Mouse (Mus musculus) monocyte, adult 5-6 weeks (primary cell): ENCODE data around the gene Dzip1l. TPM values are rescaled to one million over a fixed set of nuclear protein-coding genes. Genes with fewer than 3 reads are reported as not detected.

Experiments used
- ATAC-seq: fragments of 153-309, 156-312 bp; replicated peaks from 2 replicates; pipeline ENCODE4 v1.8.0; 2017; ENCODE audit warnings: mild to moderate bottlenecking; ENCODE audit not compliant: low TSS enrichment, insufficient number of reproducible peaks, severe bottlenecking, poor library complexity, low FRiP score
- total RNA-seq: library from RNA; stranded (forward); fragments of 200-1000, 200-491, 200-594 nt; gene quantifications from 3 replicates; pipeline ENCODE4 v1.2.3, GENCODE M21; 2017

Dzip1l gene
- total RNA-seq, 1 experiment from 2014 or later = not detected

DNA sequence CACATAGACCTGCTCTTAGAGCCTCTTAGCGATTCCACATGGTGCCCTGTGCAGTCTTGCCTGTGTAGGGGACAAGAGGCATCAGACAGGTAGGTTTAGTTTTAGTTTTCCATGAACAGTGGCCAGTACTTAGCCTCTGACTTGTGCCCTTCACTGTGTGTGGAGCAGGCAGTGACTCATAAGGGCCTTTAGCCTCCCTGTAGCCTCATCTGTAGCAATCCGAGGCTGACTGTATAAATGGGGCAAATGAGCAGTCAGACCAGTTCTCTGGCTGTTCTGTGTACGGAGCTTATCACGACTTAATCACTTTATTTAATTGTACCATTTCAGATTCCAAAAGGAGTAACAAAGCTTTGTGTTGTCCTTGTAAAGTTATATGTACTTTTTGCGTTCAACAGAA lies 10.7 kb downstream of the Dzip1l start:
- no peak for ATAC-seq

DNA sequence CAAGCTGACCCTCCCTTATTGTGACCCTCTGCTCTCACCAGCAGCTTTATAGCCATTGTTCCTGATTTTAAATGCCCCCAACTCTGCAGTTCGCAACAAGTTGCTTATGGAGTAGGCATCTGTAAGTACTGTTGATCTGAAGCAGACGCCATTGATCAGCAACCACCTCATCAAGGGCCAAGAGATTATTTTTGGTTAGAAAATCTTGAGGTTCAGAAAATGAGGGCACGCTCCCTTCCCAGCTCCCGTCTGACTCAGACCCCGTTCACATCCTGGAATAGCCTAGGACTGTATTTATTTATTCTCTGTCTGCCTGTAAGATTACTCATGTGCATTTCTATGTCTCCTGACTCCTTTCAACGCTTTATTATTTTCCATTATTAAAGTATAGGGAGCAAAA lies 16.1 kb downstream of the Dzip1l start:
- no peak for ATAC-seq

DNA sequence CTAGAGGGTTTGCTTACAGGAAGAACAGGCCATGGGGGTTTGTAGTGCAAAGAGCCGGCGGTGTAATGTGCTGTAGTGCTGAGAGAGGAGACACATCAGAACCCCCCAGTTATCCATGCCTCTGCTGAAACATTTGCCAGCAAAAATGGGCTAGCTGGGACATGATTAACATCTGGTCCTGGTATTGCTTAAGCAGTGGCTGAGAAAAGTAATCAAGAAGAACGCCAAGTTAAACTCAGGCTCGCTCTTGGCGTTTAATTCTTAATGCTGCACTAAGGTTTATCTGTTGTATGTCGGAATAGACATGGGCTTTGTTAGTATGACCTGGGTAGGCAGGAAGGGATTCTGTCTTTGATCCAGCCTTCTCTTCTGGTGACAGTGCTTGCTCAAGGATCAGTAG lies 16.8 kb downstream of the Dzip1l start:
- no peak for ATAC-seq

DNA sequence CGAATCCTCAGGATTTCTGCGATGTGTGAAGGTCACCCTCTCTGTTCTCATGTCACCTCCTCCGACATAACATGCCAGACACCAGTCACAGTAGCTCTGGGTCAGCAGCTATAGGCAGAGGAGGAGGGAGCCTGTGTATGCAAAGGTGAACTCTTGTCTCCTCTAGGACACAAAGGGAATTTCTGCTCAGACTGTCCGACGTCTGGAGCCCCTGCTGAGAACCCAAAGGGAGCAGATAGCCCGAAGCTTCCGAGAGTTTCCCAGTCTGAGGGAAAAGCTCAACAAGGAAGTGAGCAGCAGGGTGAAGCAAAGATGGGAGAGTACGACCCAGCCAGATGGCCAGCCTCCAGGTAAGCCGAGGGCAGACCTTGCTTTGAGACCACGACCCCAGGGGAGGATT lies 31.5 kb downstream of the Dzip1l start:
- ATAC-seq = no peak

DNA sequence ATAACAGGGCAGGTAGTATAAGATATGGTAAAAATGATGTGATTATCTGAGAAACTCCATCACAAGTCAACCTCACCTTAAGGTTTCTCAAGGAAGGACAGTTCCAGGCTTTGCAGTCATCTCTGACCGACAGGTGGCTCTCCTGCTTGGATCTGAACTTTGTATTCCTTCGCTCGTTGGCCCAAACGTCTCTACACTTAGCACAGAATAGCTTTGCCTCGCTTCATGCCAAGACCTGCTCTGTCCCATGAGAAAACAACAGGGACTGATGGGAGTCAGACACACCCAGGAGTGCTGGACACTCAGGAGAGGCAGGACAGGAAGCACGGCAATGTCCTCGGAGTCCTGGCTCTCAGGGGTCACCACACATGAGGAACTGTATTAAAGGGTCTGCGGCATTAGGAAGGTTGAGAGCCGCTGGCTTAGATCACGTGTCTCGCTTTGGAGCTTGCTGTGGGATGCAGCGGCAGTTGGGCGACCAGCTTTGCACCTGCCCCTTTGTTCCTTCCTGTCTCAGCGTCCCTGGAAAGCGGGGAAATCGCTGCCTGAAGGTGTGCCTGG lies 32.4 kb downstream of the Dzip1l start:
- no peak for ATAC-seq

DNA sequence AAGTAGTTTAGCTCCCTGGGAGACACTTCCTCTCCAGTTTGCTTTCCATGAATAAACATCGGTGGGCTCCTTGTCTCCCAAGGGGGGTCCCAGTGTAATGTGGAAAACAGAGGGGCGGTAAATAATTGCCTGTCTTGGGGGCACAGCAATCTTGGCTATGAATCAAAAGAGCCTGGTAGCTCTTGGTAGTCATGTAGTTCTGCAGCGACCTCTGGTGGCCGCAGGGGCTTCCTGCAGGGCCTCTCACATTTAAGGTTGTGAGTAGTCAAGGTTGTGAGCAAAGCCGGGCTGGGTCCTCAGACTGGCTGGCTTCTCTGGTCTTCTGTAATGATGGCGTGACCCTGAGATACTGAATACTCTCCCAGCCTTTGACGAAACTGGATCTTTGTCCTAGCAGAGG lies 33.1 kb downstream of the Dzip1l start:
- no peak; the same call in 1 of the 2 replicates for ATAC-seq

DNA sequence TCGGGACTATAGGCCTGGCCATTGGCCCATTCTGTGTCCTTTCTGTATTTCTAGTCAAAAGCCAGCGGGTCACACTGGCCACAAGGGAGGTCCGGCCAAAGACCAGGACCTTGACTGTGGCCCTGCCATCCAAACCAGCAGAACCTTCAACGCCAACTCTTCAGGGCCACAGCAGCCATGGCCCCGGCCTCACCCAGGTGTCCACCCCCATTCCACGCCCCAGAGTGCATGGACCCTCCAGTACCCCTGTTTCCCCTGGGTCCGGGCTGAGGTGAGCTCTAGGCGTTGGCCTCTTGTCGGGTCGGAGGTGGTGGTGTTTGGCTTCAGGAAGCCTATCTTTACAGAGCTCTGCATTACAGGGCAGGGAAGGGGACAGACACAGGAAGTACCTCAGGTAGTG lies 33.6 kb downstream of the Dzip1l start:
- ATAC-seq = no peak

DNA sequence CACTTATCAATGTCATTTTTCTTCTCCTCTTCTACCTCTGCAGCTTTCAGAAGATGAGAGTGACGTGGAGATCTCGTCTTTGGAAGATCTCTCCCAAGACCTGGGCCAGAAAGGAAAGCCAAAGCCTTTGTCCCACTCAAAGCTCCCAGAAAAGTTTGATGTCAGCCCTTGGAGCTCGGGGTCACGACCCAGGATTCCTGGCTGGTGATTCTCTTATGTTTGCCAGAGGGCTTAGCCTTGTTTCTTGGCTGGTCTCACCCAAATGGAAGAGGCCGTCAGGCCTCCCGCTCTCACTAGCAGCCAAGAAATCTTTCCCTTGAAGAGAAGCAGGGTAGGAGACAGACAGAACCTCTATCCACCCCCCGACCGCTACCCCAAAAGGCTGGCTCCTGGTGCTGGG lies 38.3 kb downstream of the Dzip1l start:
- ATAC-seq = no peak

DNA sequence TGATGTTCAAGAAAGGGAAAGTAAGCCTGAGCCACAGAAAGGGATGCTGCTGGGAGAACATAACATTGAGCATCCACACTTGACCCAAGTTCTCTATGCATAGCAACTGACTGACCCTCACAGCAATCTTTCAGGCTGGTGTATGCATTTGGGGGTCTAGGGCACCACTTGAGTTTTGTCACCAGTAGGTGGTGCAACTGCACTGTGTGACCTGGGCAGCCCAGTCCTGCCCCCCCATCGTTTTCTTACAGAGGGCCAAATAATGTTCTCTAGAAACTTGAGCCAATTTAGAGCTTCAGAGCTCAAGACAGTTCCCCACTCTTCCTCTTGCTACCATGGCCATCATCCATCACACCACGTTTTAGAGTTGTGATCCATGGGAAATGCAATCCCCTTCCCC lies 42.3 kb downstream of the Dzip1l start:
- ATAC-seq = no peak

DNA sequence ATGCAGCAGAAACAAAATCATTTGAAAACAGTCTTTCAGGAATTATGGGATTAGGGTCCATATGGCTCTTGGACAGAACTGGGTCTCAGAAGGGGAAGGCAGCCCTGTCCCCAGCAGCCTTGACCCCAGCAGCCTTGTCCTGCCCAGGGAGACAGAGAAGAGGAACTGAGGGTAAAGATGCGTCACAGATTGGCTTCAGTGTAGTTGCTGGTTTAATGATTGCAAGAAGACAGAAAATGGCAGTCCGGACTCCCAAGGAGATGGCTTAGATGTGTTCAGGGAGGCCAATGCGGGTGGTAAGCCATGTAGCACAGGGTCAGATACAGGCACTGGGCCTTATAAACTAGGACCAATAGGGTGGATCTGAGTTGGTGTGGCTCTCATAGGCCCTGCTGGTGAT lies 46.4 kb downstream of the Dzip1l start:
- no peak for ATAC-seq

DNA sequence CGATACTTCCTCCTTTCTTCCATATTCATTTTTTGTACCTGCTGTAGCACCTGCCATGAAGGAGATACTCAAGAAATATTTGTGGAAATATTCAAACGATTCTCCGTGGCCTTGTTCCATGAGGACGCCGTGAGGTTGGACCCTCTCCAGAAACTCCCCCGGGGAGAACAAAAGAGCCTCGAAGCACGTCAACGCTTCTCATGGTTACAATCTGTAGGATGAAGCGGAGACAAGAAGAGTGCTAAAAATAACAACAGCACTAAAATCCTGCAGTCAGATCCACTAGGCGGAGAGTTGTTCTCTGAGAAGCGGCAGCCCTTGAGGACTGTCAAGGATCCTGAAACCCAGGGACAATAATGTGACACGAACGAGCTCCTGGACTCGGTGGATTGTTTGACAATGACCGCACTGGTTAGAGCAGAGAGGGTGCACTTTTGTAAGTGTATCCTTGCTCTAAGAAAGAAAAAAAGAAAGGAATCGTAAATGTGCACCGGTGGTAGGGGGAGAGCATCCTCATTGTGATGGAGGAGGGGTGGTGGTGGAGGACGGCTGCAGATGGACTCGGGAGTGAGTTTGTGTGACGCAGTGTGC lies 52.8 kb downstream of the Dzip1l start:
- ATAC-seq = no peak

DNA sequence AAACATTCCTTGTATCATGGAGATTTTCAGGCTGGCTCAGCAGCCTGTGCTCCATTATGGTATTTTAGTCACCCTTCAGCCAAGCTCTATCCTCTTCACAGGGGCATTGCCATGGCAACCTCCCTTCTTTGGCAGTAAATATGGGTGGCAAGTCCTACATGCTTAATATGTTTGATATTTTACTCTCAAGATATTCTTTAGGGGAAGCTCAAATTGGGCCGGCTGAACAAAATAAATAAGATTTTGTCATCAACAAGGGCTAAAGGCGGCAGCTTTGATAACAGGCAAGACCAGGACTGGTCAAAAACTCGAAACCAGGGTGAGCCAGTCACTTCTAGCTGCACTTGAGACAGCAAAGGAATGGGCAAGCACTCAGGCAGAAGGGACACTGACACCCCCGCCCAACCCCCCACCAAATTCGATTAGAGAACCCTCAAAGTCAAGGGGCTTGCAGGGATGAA lies 55.8 kb downstream of the Dzip1l start:
- ATAC-seq = no peak

DNA sequence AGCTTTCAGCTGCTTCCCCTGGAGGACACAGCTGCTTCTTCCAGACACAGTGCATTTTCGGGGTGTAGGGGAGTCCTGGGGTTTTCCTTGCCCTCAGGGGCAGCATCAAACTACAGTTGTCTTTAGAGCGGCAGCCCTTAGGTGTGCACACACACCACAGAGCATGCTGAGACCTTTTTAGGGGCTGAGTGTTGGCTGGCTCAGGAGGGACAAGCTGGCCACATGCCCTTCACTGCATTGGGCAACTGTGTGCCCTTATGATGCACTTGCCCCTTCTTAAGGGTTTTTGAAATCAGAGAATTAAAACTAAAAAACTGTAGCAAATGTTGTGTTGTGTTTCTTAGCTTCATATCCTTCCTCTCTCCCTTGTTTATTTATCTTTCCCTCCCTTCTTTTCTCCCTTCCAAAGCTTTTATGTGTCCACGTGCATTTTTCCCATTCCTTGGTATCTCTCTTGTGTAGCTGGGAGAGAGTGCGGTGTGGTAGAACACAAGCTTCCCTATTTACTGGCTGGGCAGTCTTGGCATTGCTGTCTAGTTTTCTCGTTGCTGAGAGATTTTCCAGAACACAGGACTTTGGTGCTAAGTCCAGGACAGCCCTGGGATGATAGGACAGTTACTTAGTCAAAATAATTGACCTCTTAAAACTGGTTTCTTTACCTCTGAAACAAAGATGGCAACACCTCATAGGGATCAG lies 56.4 kb downstream of the Dzip1l start:
- ATAC-seq = no peak

DNA sequence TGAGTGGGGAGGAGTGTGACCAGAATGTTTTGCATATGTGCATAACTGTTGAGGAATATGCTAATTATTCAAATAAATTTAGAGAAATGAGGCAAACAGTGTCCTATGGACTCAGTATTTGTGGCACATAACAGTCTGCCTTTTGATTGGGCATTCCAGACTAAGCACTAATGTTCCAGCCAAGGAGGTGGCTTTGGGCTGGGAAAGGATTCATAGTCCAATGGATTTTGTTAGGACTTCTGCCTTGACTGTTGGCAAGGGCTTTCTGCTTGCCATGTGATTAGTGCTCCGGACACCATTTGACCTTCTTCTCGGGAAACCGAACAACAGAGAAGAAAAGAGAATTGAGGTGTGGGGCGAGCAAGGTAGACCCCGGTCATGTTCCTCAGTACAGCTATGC lies 60.5 kb downstream of the Dzip1l start:
- no peak for ATAC-seq

DNA sequence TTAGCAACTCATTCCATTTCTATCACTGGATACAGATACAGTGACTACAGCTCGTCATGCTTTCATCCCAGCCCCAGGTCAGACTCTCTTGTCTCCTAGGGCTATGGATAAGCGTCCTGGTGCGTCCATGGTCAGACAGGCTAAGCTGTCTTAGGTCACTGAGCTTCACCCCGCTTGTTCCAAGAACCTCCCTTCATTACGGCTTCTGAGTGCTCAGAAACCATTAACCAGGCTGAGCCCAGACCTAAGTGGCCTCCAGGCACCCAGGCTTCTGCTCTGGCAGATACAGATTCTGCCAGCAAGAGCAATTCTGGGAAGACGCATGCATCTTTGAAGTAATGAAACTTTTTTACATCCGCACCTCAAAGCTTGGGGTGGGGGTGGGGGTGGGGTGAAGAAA lies 61.1 kb downstream of the Dzip1l start:
- ATAC-seq = no peak

DNA sequence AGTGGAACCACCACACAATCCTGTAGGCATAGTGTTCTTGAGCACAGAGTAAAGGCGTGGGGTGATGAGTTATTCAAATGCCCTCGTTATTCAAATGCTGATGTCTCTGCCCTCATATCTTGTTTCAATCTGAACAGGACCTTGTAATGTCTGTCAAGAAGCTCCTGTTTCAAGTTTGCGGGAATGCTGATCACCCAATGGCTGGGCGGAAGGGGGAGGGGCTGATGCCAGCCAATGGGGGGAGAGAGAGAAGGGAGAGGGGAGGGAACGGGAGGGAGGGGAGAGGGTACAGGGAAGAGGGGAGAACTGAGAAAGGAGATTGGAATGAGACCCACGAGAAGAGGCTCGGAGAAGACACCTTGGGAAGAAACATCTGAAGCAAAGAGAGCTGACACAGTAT lies 65.7 kb downstream of the Dzip1l start:
- ATAC-seq = no peak

DNA sequence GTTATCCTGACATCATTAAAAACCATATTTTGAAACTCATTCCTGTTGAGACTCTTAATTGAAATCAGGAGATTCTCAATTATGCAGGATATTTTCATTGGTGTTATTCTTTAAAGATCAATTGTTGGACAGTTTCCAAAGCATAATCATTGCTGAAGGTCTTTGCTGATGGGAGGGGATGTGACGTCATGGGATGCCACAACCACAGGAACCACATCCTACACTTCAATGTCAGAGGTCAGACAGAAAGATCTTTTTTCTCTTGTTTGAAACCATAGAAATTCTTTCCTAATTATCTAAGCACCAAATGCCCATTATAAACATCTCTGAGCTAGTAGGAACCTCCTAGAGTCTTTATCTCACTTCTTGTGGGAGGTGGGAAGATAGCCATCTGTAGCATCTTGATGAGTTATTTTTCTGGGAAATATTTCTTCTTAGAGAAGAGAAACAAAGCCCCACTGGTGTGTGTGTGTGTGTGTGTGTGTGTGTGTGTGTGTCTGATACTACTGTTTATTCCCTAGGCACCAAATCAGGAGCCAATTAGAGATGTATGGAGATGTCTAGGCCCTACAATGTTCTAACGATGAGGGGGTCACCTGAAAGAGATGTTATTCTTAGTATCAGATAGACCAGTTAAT lies 70.6 kb downstream of the Dzip1l start:
- no peak for ATAC-seq

DNA sequence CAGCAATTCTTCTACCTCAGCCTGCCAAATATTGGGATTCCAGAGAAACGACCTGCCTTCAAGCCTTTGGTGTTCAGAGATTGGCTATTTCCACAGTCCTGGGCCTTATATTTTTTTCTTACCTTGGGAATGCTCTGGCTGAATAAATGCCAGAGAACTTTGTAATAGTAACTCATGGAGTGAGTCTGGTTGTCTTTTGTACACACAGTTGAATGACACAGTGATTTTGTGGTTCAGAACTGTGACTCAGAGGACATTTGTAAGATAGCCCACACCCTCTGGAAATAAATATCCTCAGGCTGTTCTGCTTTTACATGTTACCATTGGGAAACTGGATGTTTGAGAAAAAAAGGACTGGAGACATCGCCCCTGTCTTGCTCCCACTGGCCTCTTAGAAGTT lies 71.9 kb downstream of the Dzip1l start:
- ATAC-seq = no peak

DNA sequence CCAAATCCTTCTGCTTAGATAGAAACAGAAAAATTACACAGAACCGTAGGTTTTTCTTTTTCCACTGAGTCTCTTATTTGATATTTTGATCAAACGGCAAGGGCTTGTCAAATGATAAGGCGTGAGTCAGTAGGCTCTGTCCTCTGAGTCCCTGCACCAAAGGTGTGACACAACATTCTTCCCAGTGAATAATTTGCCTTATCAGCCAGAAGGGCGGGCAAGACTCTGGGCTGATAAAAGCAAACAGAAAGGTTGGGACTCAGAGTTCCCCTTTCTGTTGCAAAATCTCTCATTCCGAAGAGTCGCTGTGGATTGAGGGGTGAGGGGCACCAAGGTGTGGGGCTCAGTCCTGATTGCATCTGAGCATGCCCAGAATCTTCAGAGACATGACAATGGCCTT lies 72.9 kb downstream of the Dzip1l start:
- no peak for ATAC-seq

DNA sequence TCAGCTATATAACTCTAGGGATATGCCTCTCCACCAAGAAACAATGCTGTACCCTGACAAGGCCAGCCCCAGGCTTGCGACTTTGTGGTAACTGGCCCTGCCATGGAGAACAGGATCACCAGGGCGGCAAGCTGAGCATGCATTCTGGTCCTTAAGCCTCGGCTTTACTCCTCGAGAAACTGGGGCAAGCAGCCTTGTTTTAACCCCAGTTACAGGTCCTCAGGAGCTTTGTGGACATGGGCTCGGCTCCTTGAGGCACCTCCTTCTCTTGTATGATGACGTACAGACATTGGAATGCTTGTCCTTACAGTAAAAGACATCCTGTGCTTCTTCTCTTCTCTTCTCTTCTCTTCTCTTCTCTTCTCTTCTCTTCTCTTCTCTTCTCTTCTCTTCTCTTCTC lies 74.4 kb downstream of the Dzip1l start:
- no peak for ATAC-seq
